Mouse (Mus musculus): ENCODE measurements around the gene Dnajc13. TPM values are rescaled to one million over a fixed set of nuclear protein-coding genes. Genes with fewer than 3 reads are reported as not detected.
A peak's percentile ranks its signal among the peaks of the same experiment; 100 is the strongest.

Gene Dnajc13
- polyA plus RNA-seq, 1 experiment from 2014 or later: 10.7 TPM

- H3K4me3 ChIP-seq (ENCODE audit: low read depth, low read length): no peak overlapping the region
- H3K9ac ChIP-seq (ENCODE audit: low read length): no peak overlapping the region
- H3K36me3 ChIP-seq (ENCODE audit: control insufficient read depth, insufficient read depth, low read length): peaks cover 34% of the 10 kb centered on the region
- 89% methylated on average over 7 of the region's 7 CpGs for WGBS
- DNase-seq (ENCODE audit: low spot score) (no peak), ATAC-seq (ENCODE audit: low FRiP score, low TSS enrichment) (no peak)
- no peaks in the 10 kb centered on the region for H3K9me3 ChIP-seq (ENCODE audit: control insufficient read depth, low read length)
- H3K27ac ChIP-seq (replicated peaks): no peak overlapping the region
- no peak overlapping the region for H3K4me2 ChIP-seq (replicated peaks; ENCODE audit: low read depth)
- no peaks in the 10 kb centered on the region for H3K4me1 ChIP-seq (replicated peaks; ENCODE audit: control insufficient read depth, insufficient read depth)
- TF ChIP-seq CTCF (IDR thresholded peaks at IDR 0.05; ENCODE audit: low read depth) (no peak), EP300 (optimal IDR thresholded peaks at IDR 0.05) (no peak)
- H3K27me3 ChIP-seq (ENCODE audit: control insufficient read depth, insufficient read depth, low read length): no peaks in the 10 kb centered on the region
Measured at GRCm38 (mm10) chr9:104157291-104157690, 105.4 kb downstream of the Dnajc13 start.

DNA sequence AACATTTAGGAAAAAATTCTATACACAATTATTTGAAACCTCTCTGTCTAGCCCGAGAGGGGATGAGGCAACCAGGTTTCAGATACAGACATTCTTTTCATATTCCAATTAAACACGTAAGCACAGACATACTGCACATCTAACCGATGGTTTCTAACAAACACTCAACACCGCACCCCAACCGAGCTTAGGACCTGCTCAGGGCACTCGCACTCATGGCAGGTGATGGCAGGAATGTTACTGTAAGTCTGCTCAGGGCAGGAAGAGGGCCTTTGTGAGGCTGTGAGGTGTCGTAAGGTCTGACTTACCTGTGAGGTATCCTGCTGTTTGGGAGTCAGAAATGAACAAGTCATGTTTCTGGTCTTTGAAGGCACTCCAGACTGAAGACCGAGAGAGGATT is 106.2 kb downstream of the Dnajc13 start:
- H3K27me3 ChIP-seq (ENCODE audit: control insufficient read depth, insufficient read depth, low read length): no peaks in the 10 kb centered on the region
- TF ChIP-seq CTCF (IDR thresholded peaks at IDR 0.05; ENCODE audit: low read depth): no peak
- TF ChIP-seq EP300 (optimal IDR thresholded peaks at IDR 0.05): no peak

DNA sequence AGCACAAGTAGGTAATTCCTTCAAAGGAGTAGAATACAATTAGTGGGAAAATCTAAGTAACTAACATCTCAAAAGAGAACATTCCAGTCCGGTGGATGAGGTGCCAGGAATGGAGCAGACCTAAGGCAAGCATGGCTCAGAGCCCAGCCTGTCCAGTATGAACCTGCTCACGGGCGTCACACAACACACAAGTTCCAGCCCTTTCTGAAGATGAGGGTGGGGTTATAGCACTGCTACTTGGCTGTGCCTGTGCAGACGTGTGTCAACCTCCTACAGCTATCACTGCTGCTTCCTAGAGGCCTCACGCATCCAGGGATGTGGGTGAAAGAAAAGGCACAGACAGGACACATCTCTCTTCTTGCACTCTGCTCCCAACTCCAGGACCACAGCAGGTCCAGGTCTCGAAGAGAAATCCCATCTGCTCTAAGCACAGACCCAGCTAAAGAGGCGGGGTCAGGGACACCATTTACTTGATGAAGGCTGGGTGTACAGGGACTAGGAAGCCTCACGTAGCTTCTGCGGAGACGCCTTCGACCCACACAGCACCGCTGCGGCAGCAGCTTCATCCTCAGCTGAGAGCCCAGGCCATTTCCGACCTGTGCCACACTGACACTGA is 107.5 kb downstream of the Dnajc13 start:
- ATAC-seq (ENCODE audit: low FRiP score, low TSS enrichment) (peak; percentile 75), DNase-seq (ENCODE audit: low spot score) (no peak)
- Histone ChIP-seq H3K4me2 (replicated peaks; ENCODE audit: low read depth) (no peak overlapping the region), H3K9me3 (ENCODE audit: control insufficient read depth, low read length) (no peaks in the 10 kb centered on the region), H3K9ac (ENCODE audit: low read length) (no peak overlapping the region), H3K36me3 (ENCODE audit: control insufficient read depth, insufficient read depth, low read length) (peaks cover 34% of the 10 kb centered on the region), H3K27ac (replicated peaks) (peak overlapping the region; percentile 75), H3K4me1 (replicated peaks; ENCODE audit: control insufficient read depth, insufficient read depth) (no peaks in the 10 kb centered on the region), H3K27me3 (ENCODE audit: control insufficient read depth, insufficient read depth, low read length) (no peaks in the 10 kb centered on the region), H3K4me3 (ENCODE audit: low read depth, low read length) (no peak overlapping the region)
- peak; percentile 20 for TF ChIP-seq EP300 (optimal IDR thresholded peaks at IDR 0.05)
- TF ChIP-seq CTCF (IDR thresholded peaks at IDR 0.05; ENCODE audit: low read depth): no peak
- 87% methylated on average over 14 of the region's 14 CpGs for WGBS

More for the DNA sequence above, 106.2 kb downstream of the Dnajc13 start:
- Histone ChIP-seq H3K36me3 (ENCODE audit: control insufficient read depth, insufficient read depth, low read length) (peaks cover 37% of the 10 kb centered on the region), H3K9me3 (ENCODE audit: control insufficient read depth, low read length) (no peaks in the 10 kb centered on the region), H3K27ac (replicated peaks) (no peak overlapping the region), H3K4me1 (replicated peaks; ENCODE audit: control insufficient read depth, insufficient read depth) (no peaks in the 10 kb centered on the region), H3K4me2 (replicated peaks; ENCODE audit: low read depth) (no peak overlapping the region), H3K9ac (ENCODE audit: low read length) (no peak overlapping the region), H3K4me3 (ENCODE audit: low read depth, low read length) (no peak overlapping the region)
- no peak for ATAC-seq (ENCODE audit: low FRiP score, low TSS enrichment)
- no peak for DNase-seq (ENCODE audit: low spot score)
- WGBS: 90% methylated on average over 8 of the region's 8 CpGs

DNA sequence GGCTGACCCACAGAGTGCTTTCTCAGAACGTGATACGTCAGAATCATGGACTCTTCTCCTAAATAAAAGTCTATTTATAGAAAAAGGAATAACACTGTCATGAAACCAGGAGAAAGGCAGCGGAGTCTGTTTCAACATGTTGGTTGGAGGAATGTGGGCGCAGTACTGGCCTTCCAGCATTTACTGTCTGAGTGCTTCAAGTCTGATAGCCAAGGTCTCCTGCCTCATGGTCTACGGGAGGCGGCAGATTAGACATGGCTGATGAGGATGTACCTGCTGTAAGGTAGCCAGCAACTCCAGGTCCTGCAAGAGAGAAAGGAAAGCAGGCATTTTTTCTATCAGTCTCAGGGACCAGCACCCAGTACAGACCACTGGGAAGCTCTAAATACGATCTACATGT is 110.6 kb downstream of the Dnajc13 start:
- no peaks in the 10 kb centered on the region for H3K4me1 ChIP-seq (replicated peaks; ENCODE audit: control insufficient read depth, insufficient read depth)
- H3K27me3 ChIP-seq (ENCODE audit: control insufficient read depth, insufficient read depth, low read length): no peaks in the 10 kb centered on the region
- 73% methylated on average over 7 of the region's 7 CpGs for WGBS
- H3K36me3 ChIP-seq (ENCODE audit: control insufficient read depth, insufficient read depth, low read length): peaks cover 26% of the 10 kb centered on the region
- TF ChIP-seq EP300 (optimal IDR thresholded peaks at IDR 0.05): no peak
- no peak for TF ChIP-seq CTCF (IDR thresholded peaks at IDR 0.05; ENCODE audit: low read depth)
- no peaks in the 10 kb centered on the region for H3K9me3 ChIP-seq (ENCODE audit: control insufficient read depth, low read length)
- ATAC-seq (ENCODE audit: low FRiP score, low TSS enrichment) (no peak), DNase-seq (ENCODE audit: low spot score) (no peak)
- H3K4me3 ChIP-seq (ENCODE audit: low read depth, low read length): no peak overlapping the region
- H3K4me2 ChIP-seq (replicated peaks; ENCODE audit: low read depth): no peak overlapping the region
- peak overlapping the region; percentile 76 for H3K27ac ChIP-seq (replicated peaks)
- no peak overlapping the region for H3K9ac ChIP-seq (ENCODE audit: low read length)

DNA sequence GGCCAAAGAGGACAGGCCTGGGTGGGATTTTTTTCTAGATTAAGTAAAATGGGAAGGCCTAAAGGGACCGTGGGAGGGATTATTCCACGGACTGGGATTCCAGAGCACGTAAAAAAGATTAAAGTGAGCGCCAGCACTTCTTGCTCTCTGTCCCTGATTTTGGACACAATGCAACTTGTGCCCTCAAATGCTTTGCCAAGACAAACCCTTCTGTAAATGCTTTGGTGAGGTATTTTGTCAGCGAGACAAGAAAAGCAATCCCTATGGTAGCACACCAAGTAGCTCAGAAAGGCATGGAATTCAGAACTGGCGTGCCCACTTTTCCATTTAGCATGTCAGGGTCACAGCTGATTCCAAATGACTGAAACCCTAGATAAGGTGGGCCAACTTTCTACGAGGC is 113.8 kb downstream of the Dnajc13 start:
- WGBS: 87% methylated on average over 7 of the region's 7 CpGs
- Histone ChIP-seq H3K9me3 (ENCODE audit: control insufficient read depth, low read length) (no peaks in the 10 kb centered on the region), H3K36me3 (ENCODE audit: control insufficient read depth, insufficient read depth, low read length) (peaks cover 14% of the 10 kb centered on the region; the same call in 1 of the 2 replicates), H3K27me3 (ENCODE audit: control insufficient read depth, insufficient read depth, low read length) (no peaks in the 10 kb centered on the region), H3K4me3 (ENCODE audit: low read depth, low read length) (no peak overlapping the region), H3K4me1 (replicated peaks; ENCODE audit: control insufficient read depth, insufficient read depth) (no peaks in the 10 kb centered on the region), H3K4me2 (replicated peaks; ENCODE audit: low read depth) (no peak overlapping the region), H3K9ac (ENCODE audit: low read length) (no peak overlapping the region), H3K27ac (replicated peaks) (no peak overlapping the region)
- TF ChIP-seq CTCF (IDR thresholded peaks at IDR 0.05; ENCODE audit: low read depth): no peak
- TF ChIP-seq EP300 (optimal IDR thresholded peaks at IDR 0.05): no peak
- DNase-seq (ENCODE audit: low spot score): no peak
- no peak for ATAC-seq (ENCODE audit: low FRiP score, low TSS enrichment)

- 68% methylated on average over 7 of the region's 7 CpGs for WGBS
- no peak for ATAC-seq (ENCODE audit: low FRiP score, low TSS enrichment)
Measured at GRCm38 (mm10) chr9:104146683-104147082, 116.0 kb downstream of the Dnajc13 start.

More at GRCm38 (mm10) chr9:104146683-104147082, 116.0 kb downstream of the Dnajc13 start:
- H3K4me1 ChIP-seq (replicated peaks; ENCODE audit: control insufficient read depth, insufficient read depth): no peaks in the 10 kb centered on the region
- no peak overlapping the region for H3K4me3 ChIP-seq (ENCODE audit: low read depth, low read length)
- H3K27me3 ChIP-seq (ENCODE audit: control insufficient read depth, insufficient read depth, low read length): no peaks in the 10 kb centered on the region
- TF ChIP-seq CTCF (IDR thresholded peaks at IDR 0.05; ENCODE audit: low read depth): no peak
- TF ChIP-seq EP300 (optimal IDR thresholded peaks at IDR 0.05): no peak
- H3K27ac ChIP-seq (replicated peaks): no peak overlapping the region
- H3K9ac ChIP-seq (ENCODE audit: low read length): no peak overlapping the region
- H3K9me3 ChIP-seq (ENCODE audit: control insufficient read depth, low read length): no peaks in the 10 kb centered on the region
- 0 out of 2 replicates have a peak, but pooled peaks cover 8% of the 10 kb centered on the region for H3K36me3 ChIP-seq (ENCODE audit: control insufficient read depth, insufficient read depth, low read length)
- no peak overlapping the region for H3K4me2 ChIP-seq (replicated peaks; ENCODE audit: low read depth)
- no peak for DNase-seq (ENCODE audit: low spot score)
